Mouse (Mus musculus) G1E (cell line): Measurements from ENCODE around the gene Wdr63.

ENCODE experiments used
- CTCF ChIP-seq: IDR thresholded peaks from 2 replicates; pipeline ENCODE4 v1.5.1; 2012; ENCODE audit warnings: low read depth, low read length, inconsistent platforms, mixed read lengths
- GATA1 ChIP-seq: IDR thresholded peaks from 2 replicates; pipeline ENCODE4 v1.6.1; 2012; ENCODE audit warnings: borderline replicate concordance, low read length, inconsistent platforms, mixed read lengths

DNA sequence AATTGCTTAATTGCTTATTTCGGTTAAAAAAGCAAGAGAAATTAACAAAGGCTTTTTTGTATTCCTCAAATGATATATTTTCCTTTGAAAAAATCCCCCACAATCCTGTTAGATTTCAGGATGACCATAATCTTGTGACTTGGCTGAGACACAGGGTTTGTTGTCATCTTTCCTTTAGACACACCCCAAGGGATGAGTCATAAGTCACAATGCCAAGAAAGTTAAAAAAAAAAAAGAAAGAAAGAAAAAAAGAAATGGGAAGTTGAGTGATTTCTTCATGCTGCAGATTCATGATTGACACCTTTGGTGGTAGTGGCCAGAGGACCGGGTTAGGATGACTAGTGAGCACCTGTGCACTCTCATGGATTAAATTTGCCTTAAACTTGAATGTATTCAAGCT is 2.4 kb upstream of the Wdr63 start:
- TF ChIP-seq CTCF (no peak), GATA1 (no peak)
